Mouse (Mus musculus) MEL (cell line): ENCODE measurements around the gene Trem3. TPM values are rescaled to one million over a fixed set of nuclear protein-coding genes. Genes with fewer than 3 reads are reported as not detected.

Experiments used
- DNase-seq: peaks from one replicate; pipeline ENCODE4 v3.0.0; 2011; ENCODE audit warnings: low read depth, low spot score
- H3K27ac ChIP-seq: 2 replicates; pipeline ENCODE4 v1.5.1; 2012; ENCODE audit warnings: low read depth, mild to moderate bottlenecking, control low read depth, low read length, moderate library complexity; ENCODE audit not compliant: control insufficient read depth
- H3K27me3 ChIP-seq, 2 experiments: fragments of 150-350 bp in 1 of 2; sonication (generic) in 1 of 2; 2 replicates each; pipeline ENCODE4 v1.6.1; 2012; ENCODE audit warnings: low read length in 2 of 2, mild to moderate bottlenecking in 2 of 2, improper control_type of control experiment in 1 of 2, moderate library complexity in 1 of 2; ENCODE audit not compliant: insufficient read depth in 2 of 2, control insufficient read depth in 1 of 2
- H3K36me3 ChIP-seq, 2 experiments: 2 replicates each; pipeline ENCODE4 v1.6.1; 2012 to 2014; ENCODE audit warnings: low read length in 2 of 2, improper control_type of control experiment in 1 of 2, inconsistent platforms in 1 of 2, mild to moderate bottlenecking in 1 of 2; ENCODE audit not compliant: insufficient read depth in 2 of 2, control insufficient read depth in 1 of 2
- H3K4me1 ChIP-seq, 2 experiments: fragments of 150-350 bp in 1 of 2; sonication (generic) in 1 of 2; 2 replicates each; pipeline ENCODE4 v1.6.1; 2012; ENCODE audit warnings: low read length in 2 of 2, improper control_type of control experiment in 1 of 2, mild to moderate bottlenecking in 1 of 2; ENCODE audit not compliant: insufficient read depth in 2 of 2, control insufficient read depth in 1 of 2
- H3K4me3 ChIP-seq, 2 experiments: fragments of 150-350 bp in 1 of 2; sonication (generic) in 1 of 2; 2 replicates each; pipeline ENCODE4 v1.5.1; 2012; ENCODE audit warnings: low read depth in 2 of 2, low read length in 2 of 2, mild to moderate bottlenecking in 2 of 2, moderate library complexity in 2 of 2, control low read depth in 1 of 2, improper control_type of control experiment in 1 of 2; ENCODE audit not compliant: control insufficient read depth in 1 of 2, insufficient read depth in 1 of 2
- H3K79me2 ChIP-seq: 2 replicates; pipeline ENCODE4 v1.6.1; 2012; ENCODE audit warnings: mild to moderate bottlenecking, low read length, moderate library complexity; ENCODE audit not compliant: control insufficient read depth, poor library complexity, insufficient read depth
- H3K9ac ChIP-seq: 2 replicates; pipeline ENCODE4 v1.6.1; 2012; ENCODE audit warnings: low read depth, mild to moderate bottlenecking, control low read depth, low read length, moderate library complexity; ENCODE audit not compliant: control insufficient read depth, poor library complexity, severe bottlenecking
- H3K9me3 ChIP-seq: fragments of 150-350 bp; sonication (generic); replicated peaks from 2 replicates; pipeline ENCODE4 v1.6.1; 2012; ENCODE audit warnings: mild to moderate bottlenecking, low read length, improper control_type of control experiment, moderate library complexity; ENCODE audit not compliant: insufficient read depth
- CTCF ChIP-seq, 3 experiments: IDR thresholded peaks in 2 of 3; conservative IDR thresholded peaks in 1 of 3; 2 replicates each; pipeline ENCODE4 v1.5.1; 2011 to 2012; ENCODE audit warnings: low read length in 3 of 3, low read depth in 2 of 3, mild to moderate bottlenecking in 2 of 3, improper control_type of control experiment in 1 of 3, inconsistent platforms in 1 of 3, mixed read lengths in 1 of 3, moderate library complexity in 1 of 3; ENCODE audit not compliant: control insufficient read depth in 1 of 3, insufficient read depth in 1 of 3, poor library complexity in 1 of 3, severe bottlenecking in 1 of 3
- E2F4 ChIP-seq: IDR thresholded peaks from 2 replicates; pipeline ENCODE4 v1.6.1; 2011; ENCODE audit warnings: low read depth, low read length, improper control_type of control experiment, borderline replicate concordance
- ELF1 ChIP-seq: IDR thresholded peaks from 2 replicates; pipeline ENCODE4 v1.6.1; 2014; ENCODE audit warnings: low read depth, mild to moderate bottlenecking, inconsistent platforms, low read length, improper control_type of control experiment, moderate library complexity
- EP300 ChIP-seq, 2 experiments: IDR thresholded peaks; 2 replicates each; pipeline ENCODE4 v1.6.1; 2011; ENCODE audit warnings: improper control_type of control experiment in 2 of 2, low read length in 2 of 2, low read depth in 1 of 2, mild to moderate bottlenecking in 1 of 2
- GABPA ChIP-seq: IDR thresholded peaks from 2 replicates; pipeline ENCODE4 v1.6.1; 2012; ENCODE audit warnings: low read depth, mild to moderate bottlenecking, inconsistent platforms, low read length, improper control_type of control experiment, moderate library complexity
- GATA1 ChIP-seq: IDR thresholded peaks from 2 replicates; pipeline ENCODE4 v1.6.1; 2011; ENCODE audit warnings: low read depth, low read length, improper control_type of control experiment
- HCFC1 ChIP-seq: IDR thresholded peaks from 2 replicates; pipeline ENCODE4 v1.6.1; 2012; ENCODE audit warnings: low read depth, mild to moderate bottlenecking, inconsistent platforms, low read length, improper control_type of control experiment, moderate library complexity
- JUND ChIP-seq: IDR thresholded peaks from 2 replicates; pipeline ENCODE4 v1.6.1; 2011; ENCODE audit warnings: low read depth, mild to moderate bottlenecking, improper control_type of control experiment, low read length
- KAT2A ChIP-seq: conservative IDR thresholded peaks from 2 replicates; pipeline ENCODE4 v1.6.1; 2012; ENCODE audit warnings: low read depth, low read length, improper control_type of control experiment, inconsistent platforms
- MAZ ChIP-seq: IDR thresholded peaks from 2 replicates; pipeline ENCODE4 v1.6.1; 2012; ENCODE audit warnings: low read depth, mild to moderate bottlenecking, inconsistent platforms, low read length, improper control_type of control experiment
- MXI1 ChIP-seq: IDR thresholded peaks from 2 replicates; pipeline ENCODE4 v1.6.1; 2011; ENCODE audit warnings: mild to moderate bottlenecking, low read depth, low read length, improper control_type of control experiment
- MYB ChIP-seq: IDR thresholded peaks from 2 replicates; pipeline ENCODE4 v1.6.1; 2011; ENCODE audit warnings: mild to moderate bottlenecking, low read depth, low read length, improper control_type of control experiment
- NELFE ChIP-seq: IDR thresholded peaks from 2 replicates; pipeline ENCODE4 v1.6.1; 2011; ENCODE audit warnings: low read depth, low read length, improper control_type of control experiment
- NRF1 ChIP-seq: IDR thresholded peaks from 2 replicates; pipeline ENCODE4 v1.6.1; 2014; ENCODE audit warnings: low read depth, mild to moderate bottlenecking, inconsistent platforms, low read length, improper control_type of control experiment, moderate library complexity; ENCODE audit not compliant: poor library complexity, insufficient read depth, severe bottlenecking
- POLR2AphosphoS2 ChIP-seq: IDR thresholded peaks from 2 replicates; pipeline ENCODE4 v1.6.1; 2011; ENCODE audit warnings: low read length, improper control_type of control experiment
- POLR2AphosphoS5 ChIP-seq: IDR thresholded peaks from 2 replicates; pipeline ENCODE4 v1.6.1; 2012; ENCODE audit warnings: low read depth, borderline replicate concordance, mild to moderate bottlenecking, inconsistent platforms, low read length, moderate library complexity, mixed read lengths
- RAD21 ChIP-seq: IDR thresholded peaks from 2 replicates; pipeline ENCODE4 v1.6.1; 2011; ENCODE audit warnings: mild to moderate bottlenecking, low read depth, low read length, improper control_type of control experiment
- SIN3A ChIP-seq: IDR thresholded peaks from 2 replicates; pipeline ENCODE4 v1.6.1; 2012; ENCODE audit warnings: low read length, improper control_type of control experiment, inconsistent platforms
- SMC3 ChIP-seq: IDR thresholded peaks from 2 replicates; pipeline ENCODE4 v1.6.1; 2011; ENCODE audit warnings: low read depth, low read length, improper control_type of control experiment
- TBP ChIP-seq: IDR thresholded peaks from 2 replicates; pipeline ENCODE4 v1.8.0; 2011; ENCODE audit warnings: low read depth, low read length, improper control_type of control experiment
- UBTF ChIP-seq: IDR thresholded peaks from 2 replicates; pipeline ENCODE4 v1.6.1; 2012; ENCODE audit warnings: low read depth, mild to moderate bottlenecking, inconsistent platforms, low read length, improper control_type of control experiment, moderate library complexity, borderline replicate concordance; ENCODE audit not compliant: insufficient read depth
- ZKSCAN1 ChIP-seq: IDR thresholded peaks from 2 replicates; pipeline ENCODE4 v1.6.1; 2012; ENCODE audit warnings: low read depth, mild to moderate bottlenecking, inconsistent platforms, low read length, improper control_type of control experiment, moderate library complexity
- ZNF384 ChIP-seq: IDR thresholded peaks from 2 replicates; pipeline ENCODE4 v1.6.1; 2012; ENCODE audit warnings: low read depth, mild to moderate bottlenecking, inconsistent platforms, low read length, improper control_type of control experiment
- polyA plus RNA-seq, 2 experiments: library from polyadenylated mRNA; stranded (reverse) in 1 of 2; unstranded in 1 of 2; fragments of >175 nt in 1 of 2; fragments of >200 nt in 1 of 2; gene quantifications; 2 replicates each; pipeline versions ENCODE4 v1.2.1 to v1.2.4; 2012; ENCODE audit warnings: low replicate concordance in 2 of 2, low read depth in 1 of 2; ENCODE audit not compliant: insufficient read length in 2 of 2, insufficient read depth in 1 of 2, missing spikeins in 1 of 2
- total RNA-seq: library from RNA; depleted of rRNA; stranded (reverse); fragments of 300-350 nt; gene quantifications from 2 replicates; pipeline ENCODE4 v1.2.3, GENCODE M21; 2012

Trem3 gene
- total and polyA plus RNA-seq, 3 experiments, result not detected

DNA sequence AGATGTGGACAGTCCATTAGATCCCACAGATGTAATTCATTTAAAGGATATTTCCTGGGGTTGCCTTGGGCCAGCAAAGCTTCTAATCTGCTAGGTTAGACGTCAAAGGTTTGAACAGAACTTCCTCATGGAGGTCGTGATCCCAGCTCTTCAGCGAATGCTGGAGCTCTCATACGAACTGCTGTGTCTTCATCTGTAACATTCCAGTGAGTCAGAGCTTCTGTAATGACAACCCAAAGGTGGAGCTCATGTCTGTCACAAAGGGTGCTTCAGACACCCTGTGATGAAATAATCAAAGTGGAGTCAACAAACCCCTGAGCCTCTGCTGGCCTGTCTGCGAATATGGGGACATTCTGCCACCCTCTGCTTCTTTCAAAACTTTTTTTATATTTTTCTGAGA lies 13.0 kb upstream of the Trem3 start:
- Histone ChIP-seq H3K27ac (no peak overlapping the region), H3K36me3 (no peaks in the 10 kb centered on the region), H3K27me3 (peaks cover 0 to 4% of the 10 kb centered on the region in 2 experiments; a peak in 2 of 4 replicates), H3K4me1 (no peaks in the 10 kb centered on the region), H3K9me3 (no peaks in the 10 kb centered on the region), H3K79me2 (no peaks in the 10 kb centered on the region), H3K4me3 (no peak overlapping the region), H3K9ac (no peak overlapping the region)
- no peak for DNase-seq
- TF ChIP-seq JUND (no peak), POLR2AphosphoS2 (no peak), TBP (no peak), EP300 (IDR thresholded peaks at IDR 0.05; ENCODE audit: low read depth in 1 of 2, low read length in 2 of 2) (no peak), KAT2A (no peak), MXI1 (no peak), MYB (no peak), GATA1 (no peak), POLR2AphosphoS5 (no peak), SIN3A (no peak), NELFE (no peak), ZKSCAN1 (no peak), CTCF (IDR thresholded peaks at IDR 0.05 in 2 of 3, conservative IDR thresholded peaks at IDR 0.05 in 1 of 3; ENCODE audit: control insufficient read depth in 1 of 3, insufficient read depth in 1 of 3, low read depth in 2 of 3, low read length in 3 of 3, poor library complexity in 1 of 3, severe bottlenecking in 1 of 3) (no peak)

DNA sequence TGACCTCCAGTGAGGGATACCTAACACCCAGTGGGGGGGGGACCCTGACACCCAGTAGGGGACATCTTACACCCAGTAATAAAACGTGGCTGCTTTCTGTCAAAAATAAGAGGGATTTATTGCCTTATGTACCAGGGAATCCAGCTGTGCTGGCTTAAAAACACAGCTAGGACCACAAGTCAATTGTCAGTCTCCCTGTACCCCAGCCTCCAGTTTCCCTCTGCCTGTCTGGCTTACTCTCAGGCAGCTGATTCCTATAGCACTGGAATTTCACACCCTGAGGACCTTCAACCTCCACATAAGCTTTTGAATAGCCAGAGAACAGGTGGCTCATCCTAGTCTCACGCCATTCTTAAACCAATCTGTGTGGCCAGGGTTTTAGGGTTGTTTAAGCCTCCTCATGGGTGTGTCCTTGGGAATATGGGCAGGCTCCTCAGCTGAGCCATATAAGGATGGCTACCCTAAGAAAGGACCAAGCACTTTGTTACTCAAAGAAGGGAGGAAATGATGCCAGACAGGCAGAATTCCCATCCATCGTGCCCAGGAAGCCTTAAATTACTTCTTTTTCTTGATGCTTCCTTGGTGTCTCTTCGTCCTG lies 11.7 kb upstream of the Trem3 start:
- Histone ChIP-seq H3K27me3 (no peaks in the 10 kb centered on the region), H3K79me2 (no peaks in the 10 kb centered on the region), H3K4me1 (no peaks in the 10 kb centered on the region), H3K27ac (no peak overlapping the region), H3K4me3 (no peak overlapping the region), H3K9ac (no peak overlapping the region), H3K9me3 (no peaks in the 10 kb centered on the region), H3K36me3 (no peaks in the 10 kb centered on the region)
- no peak for TF ChIP-seq NELFE
- no peak for DNase-seq

- DNase-seq, result no peak
- Histone ChIP-seq H3K27me3 (no peaks in the 10 kb centered on the region), H3K9ac (no peak overlapping the region), H3K9me3 (no peaks in the 10 kb centered on the region), H3K79me2 (no peaks in the 10 kb centered on the region), H3K4me3 (no peak overlapping the region), H3K27ac (no peak overlapping the region), H3K36me3 (no peaks in the 10 kb centered on the region), H3K4me1 (no peaks in the 10 kb centered on the region)
- TF ChIP-seq MAZ (no peak), ELF1 (no peak), E2F4 (no peak), RAD21 (no peak), JUND (no peak), UBTF (no peak), NRF1 (no peak), ZNF384 (no peak), GABPA (no peak), SMC3 (no peak), HCFC1 (no peak)
Observed at GRCm38 (mm10) chr17:48237621-48238020, 10.0 kb upstream of the Trem3 start.
